In the genomic region with DNA sequence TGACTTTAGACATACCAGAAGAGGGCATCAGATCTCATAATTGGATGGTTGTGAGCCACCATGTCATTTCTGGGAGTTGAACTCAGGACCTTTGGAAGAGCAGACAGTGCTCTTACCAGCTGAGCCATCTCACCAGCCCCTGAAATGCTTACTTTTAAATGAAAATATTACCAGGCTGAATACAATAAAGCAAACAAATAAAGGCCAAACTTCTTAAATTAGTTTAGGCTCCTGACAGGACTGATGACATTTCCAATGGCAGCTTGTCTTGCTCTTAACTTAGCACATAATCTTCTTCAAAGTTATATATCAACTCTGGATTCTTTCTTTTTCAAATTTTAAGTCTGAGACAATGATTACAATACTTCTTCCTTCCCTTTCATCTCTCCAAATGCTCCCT, we compare ENCODE assay signal across 16 mouse cellular contexts.
"Had no signal": no experiment of that assay in that cellular context is flagged by ENCODE, and none has a peak within 500 bp of the region (broad histone marks: within the 10 kb centered on the region; RNA-seq: fewer than 3 reads in every experiment).

No protein-coding gene starts in this region.

- H3K4me2 ChIP-seq: liver, embryonic 13.5 days; liver, embryonic 15.5 days; midbrain, embryonic 11.5 days; midbrain, embryonic 13.5 days; midbrain, embryonic 15.5 days; neural tube, embryonic 12.5 days; stomach, embryonic 15.5 days had no signal

- DNase-seq: liver, embryonic 13.5 days; liver, postnatal 0 days; lung, postnatal 10 days; right cerebral cortex, postnatal 14 days; thymus, adult 2 months; thymus, postnatal 25 days; thymus, postnatal 4 days had no signal

- H3K27me3 ChIP-seq: liver, embryonic 13.5 days; liver, embryonic 15.5 days; megakaryocyte, embryonic 14.5 days; midbrain, embryonic 13.5 days; midbrain, embryonic 15.5 days; neural tube, embryonic 12.5 days; stomach, embryonic 15.5 days had no signal

- H3K9me3 ChIP-seq: liver, embryonic 13.5 days; liver, embryonic 15.5 days; megakaryocyte, embryonic 14.5 days; midbrain, embryonic 13.5 days; midbrain, embryonic 15.5 days; neural tube, embryonic 12.5 days; stomach, embryonic 15.5 days had no signal

- ATAC-seq: liver, postnatal 0 days; midbrain, embryonic 13.5 days; midbrain, embryonic 15.5 days had no signal

- H3K4me1 ChIP-seq: liver, embryonic 13.5 days; liver, embryonic 15.5 days; megakaryocyte, embryonic 14.5 days; midbrain, embryonic 13.5 days; midbrain, embryonic 15.5 days; neural tube, embryonic 12.5 days; stomach, embryonic 15.5 days had no signal

- H3K27ac ChIP-seq: liver, embryonic 13.5 days; liver, embryonic 15.5 days; macrophage; midbrain, embryonic 13.5 days; midbrain, embryonic 15.5 days; neural tube, embryonic 12.5 days; stomach, embryonic 15.5 days; stomach, postnatal 0 days had no signal

- H3K9ac ChIP-seq: liver, embryonic 13.5 days; liver, embryonic 15.5 days; liver, postnatal 0 days; midbrain, embryonic 13.5 days; midbrain, embryonic 15.5 days; neural tube, embryonic 12.5 days; stomach, embryonic 15.5 days had no signal

- H3K36me3 ChIP-seq: liver, embryonic 13.5 days; liver, embryonic 15.5 days; midbrain, embryonic 13.5 days; midbrain, embryonic 15.5 days; neural tube, embryonic 12.5 days; stomach, embryonic 15.5 days had no signal

- H3K4me3 ChIP-seq: liver, embryonic 13.5 days; liver, embryonic 15.5 days; megakaryocyte, embryonic 14.5 days; midbrain, embryonic 13.5 days; midbrain, embryonic 15.5 days; neural tube, embryonic 12.5 days; stomach, embryonic 15.5 days had no signal
